Mouse (Mus musculus) stomach, postnatal 0 days (tissue): ENCODE results near the gene Taar7d.

Experiments
- CTCF ChIP-seq: IDR thresholded peaks from 2 replicates; pipeline ENCODE4 v1.5.1; 2016; ENCODE audit warnings: antibody characterized with exemption, low read depth, mild to moderate bottlenecking, moderate library complexity
- EP300 ChIP-seq: optimal IDR thresholded peaks from 2 replicates; pipeline ENCODE3; 2016; ENCODE audit warnings: antibody characterized with exemption

GRCm38 (mm10) chr10:23986419-23986818 is 40.6 kb upstream of the Taar7d start:
- no peak for TF ChIP-seq CTCF
- no peak for TF ChIP-seq EP300
